Mouse (Mus musculus): ENCODE results near the gene Fras1. TPM values are rescaled to one million over a fixed set of nuclear protein-coding genes. Genes with fewer than 3 reads are reported as not detected.

The Fras1 gene
- polyA plus RNA-seq, 1 experiment = not detected

DNA sequence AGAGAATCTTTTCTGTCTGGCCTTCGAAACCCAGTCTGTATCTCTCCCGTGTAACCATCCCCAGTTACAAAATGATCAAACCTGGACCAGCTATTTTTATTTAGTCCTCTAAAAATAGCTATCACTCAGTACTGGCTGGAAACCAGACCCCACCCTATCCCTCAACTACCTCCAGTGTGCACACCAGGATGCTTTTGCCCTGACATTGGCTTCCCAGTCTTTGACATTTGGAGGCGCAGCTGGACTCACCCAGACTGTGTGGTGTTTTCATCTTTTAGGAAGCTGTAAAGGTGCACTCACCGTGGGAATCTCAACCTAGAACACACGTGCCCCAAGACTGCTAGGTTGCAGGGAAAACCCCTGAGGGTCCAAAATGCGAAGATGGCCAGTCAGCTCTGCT lies 649 bp upstream of the Fras1 start:
- Histone ChIP-seq H3K4me3 (ENCODE audit: insufficient read depth, low read length) (no peak overlapping the region), H3K4me1 (ENCODE audit: control insufficient read depth, insufficient read depth, low read length) (no peaks in the 10 kb centered on the region), H3K27ac (ENCODE audit: insufficient read depth, low read depth, low read length) (no peak overlapping the region)
- no peak for TF ChIP-seq POLR2A (IDR thresholded peaks at IDR 0.05; ENCODE audit: borderline replicate concordance, low read depth, low read length)
- no peak for TF ChIP-seq CTCF (IDR thresholded peaks at IDR 0.05; ENCODE audit: low read depth, low read length)

DNA sequence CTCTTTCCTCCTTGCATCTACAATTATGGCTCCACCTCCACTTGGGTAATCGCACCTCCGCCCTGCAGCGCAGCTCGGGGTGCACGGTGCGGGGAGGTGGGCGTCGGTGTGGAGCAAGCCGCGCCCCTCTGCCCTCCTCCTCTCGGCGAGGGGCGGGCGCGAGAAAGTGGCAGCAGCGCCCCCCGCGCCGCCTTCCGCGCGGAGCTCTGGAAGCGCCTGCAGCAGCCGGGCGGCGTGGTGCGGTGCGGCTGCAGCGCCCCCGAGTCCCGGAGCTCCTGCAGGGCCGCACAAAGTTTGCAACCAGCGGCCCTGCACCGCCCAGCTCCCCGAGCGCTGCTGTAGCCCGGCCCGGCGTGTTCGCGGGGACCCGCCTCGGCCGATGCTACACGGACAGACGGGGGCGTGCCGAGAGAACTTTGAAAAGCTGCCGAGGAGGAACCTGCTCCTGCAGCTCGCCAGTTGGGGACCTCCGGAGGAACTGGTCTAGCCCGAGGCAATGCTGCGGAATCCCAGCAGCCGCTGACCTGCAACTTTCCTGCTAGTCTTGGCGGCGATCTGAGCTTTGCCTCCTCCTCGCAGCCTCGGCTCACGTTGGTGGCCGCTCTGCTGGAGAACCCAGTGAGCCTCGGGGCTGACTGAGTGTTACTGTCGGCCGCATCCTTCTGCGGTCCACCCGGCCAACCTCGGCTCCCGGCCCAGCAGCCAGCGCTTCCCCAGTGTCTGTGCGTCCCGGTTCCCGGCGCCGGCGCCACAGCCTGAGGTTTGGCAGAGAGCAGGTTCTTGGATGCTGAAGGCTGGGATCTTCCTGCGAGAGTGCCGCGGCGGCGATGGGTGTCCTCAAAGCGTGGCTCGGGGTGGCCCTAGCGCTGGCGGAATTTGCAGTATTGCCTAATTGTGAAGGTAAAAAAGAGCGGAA lies 489 bp downstream of the Fras1 start:
- peak overlapping the region; percentile 47 for H3K4me3 ChIP-seq (ENCODE audit: insufficient read depth, low read length)
- TF ChIP-seq CTCF (IDR thresholded peaks at IDR 0.05; ENCODE audit: low read depth, low read length) (no peak), POLR2A (IDR thresholded peaks at IDR 0.05; ENCODE audit: borderline replicate concordance, low read depth, low read length) (no peak)
- no peak overlapping the region for H3K27ac ChIP-seq (ENCODE audit: insufficient read depth, low read depth, low read length)
- H3K4me1 ChIP-seq (ENCODE audit: control insufficient read depth, insufficient read depth, low read length) = no peaks in the 10 kb centered on the region

DNA sequence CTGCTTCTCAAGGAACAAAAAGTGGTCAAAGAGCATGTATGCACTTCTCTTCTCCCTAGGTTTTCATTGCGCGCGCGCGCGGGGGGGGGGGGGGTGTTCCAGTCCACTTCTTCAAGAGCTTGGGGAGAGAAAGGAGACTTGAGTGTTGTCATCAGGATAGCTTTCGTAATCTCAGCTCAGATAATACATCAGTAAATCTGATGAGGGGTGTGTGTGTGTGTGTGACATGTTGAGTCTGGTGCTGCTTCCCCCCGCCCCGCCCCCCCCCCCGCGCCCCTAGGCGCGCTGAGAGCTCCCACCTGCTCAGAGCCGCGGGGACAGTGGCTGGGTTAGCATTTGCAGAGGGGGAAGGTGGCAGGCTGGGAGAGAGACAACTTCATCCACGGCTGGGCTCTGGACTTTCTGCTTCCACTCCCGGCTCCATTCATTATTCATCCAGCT lies 1.7 kb downstream of the Fras1 start:
- H3K4me1 ChIP-seq (ENCODE audit: control insufficient read depth, insufficient read depth, low read length) = no peaks in the 10 kb centered on the region
- H3K4me3 ChIP-seq (ENCODE audit: insufficient read depth, low read length) = no peak overlapping the region; the same call in 1 of the 2 replicates
- no peak for TF ChIP-seq POLR2A (IDR thresholded peaks at IDR 0.05; ENCODE audit: borderline replicate concordance, low read depth, low read length)
- H3K27ac ChIP-seq (ENCODE audit: insufficient read depth, low read depth, low read length) = no peak overlapping the region

DNA sequence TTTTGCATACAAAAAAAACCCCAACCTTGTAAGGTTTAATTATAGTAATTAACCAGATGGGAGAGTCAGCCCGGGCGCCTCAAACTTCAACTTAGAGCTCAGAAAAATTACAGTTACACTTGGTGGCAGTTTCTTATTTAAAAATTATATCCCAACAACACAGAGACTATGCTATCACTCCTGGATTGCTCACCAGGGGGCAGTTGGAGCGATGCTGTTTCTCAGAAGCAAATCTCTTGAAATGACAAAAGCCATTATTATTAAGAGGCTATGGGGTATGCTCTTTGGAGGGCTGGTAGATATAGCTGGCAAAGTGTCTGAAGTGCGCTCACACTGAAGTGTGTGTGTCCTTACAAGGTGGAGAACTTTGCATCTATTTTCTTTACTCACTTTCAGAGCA lies 2.5 kb downstream of the Fras1 start:
- Histone ChIP-seq H3K4me1 (ENCODE audit: control insufficient read depth, insufficient read depth, low read length) (no peaks in the 10 kb centered on the region), H3K27ac (ENCODE audit: insufficient read depth, low read depth, low read length) (no peak overlapping the region), H3K4me3 (ENCODE audit: insufficient read depth, low read length) (no peak overlapping the region)
- TF ChIP-seq CTCF (IDR thresholded peaks at IDR 0.05; ENCODE audit: low read depth, low read length) (no peak), POLR2A (IDR thresholded peaks at IDR 0.05; ENCODE audit: borderline replicate concordance, low read depth, low read length) (no peak)

DNA sequence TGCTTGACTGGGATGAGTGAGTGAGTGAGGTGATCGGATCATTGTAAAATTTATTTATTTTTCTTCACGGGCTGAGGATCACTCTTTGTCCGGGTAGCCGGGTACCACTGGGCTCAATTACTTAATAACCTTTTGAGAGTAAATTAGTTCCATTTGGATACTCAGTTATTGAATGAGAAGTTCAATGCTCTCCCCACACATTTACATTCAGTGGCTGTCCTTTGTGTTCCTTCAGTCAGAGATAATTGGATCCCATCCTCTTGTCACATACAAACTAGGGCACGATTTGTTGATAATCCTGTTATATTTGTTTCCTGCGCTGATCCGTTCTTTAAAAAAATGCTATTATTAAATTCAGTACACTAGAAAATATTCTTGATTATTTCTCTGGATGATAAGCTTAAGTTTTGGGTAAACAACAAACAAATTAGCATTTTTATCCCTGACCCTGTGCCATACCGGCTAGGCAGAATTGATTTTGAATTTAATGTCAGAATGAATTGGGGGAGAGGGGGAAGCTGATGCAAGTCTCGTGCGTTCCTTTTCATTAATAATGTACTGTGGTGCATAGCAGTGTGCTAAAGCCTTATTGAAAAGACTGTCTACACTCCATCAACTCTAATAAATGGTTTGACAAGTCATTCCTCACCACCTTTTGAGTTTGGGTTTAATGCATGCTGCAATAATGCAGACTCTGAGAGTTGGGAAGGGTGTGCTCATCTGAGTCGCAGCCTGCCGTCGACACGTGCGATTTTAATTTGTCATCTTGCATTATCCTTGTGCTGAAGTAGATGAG lies 12.6 kb downstream of the Fras1 start:
- Histone ChIP-seq H3K27ac (ENCODE audit: insufficient read depth, low read depth, low read length) (no peak overlapping the region), H3K4me1 (ENCODE audit: control insufficient read depth, insufficient read depth, low read length) (no peaks in the 10 kb centered on the region), H3K4me3 (ENCODE audit: insufficient read depth, low read length) (no peak overlapping the region)
- no peak for TF ChIP-seq CTCF (IDR thresholded peaks at IDR 0.05; ENCODE audit: low read depth, low read length)
- TF ChIP-seq POLR2A (IDR thresholded peaks at IDR 0.05; ENCODE audit: borderline replicate concordance, low read depth, low read length) = no peak

DNA sequence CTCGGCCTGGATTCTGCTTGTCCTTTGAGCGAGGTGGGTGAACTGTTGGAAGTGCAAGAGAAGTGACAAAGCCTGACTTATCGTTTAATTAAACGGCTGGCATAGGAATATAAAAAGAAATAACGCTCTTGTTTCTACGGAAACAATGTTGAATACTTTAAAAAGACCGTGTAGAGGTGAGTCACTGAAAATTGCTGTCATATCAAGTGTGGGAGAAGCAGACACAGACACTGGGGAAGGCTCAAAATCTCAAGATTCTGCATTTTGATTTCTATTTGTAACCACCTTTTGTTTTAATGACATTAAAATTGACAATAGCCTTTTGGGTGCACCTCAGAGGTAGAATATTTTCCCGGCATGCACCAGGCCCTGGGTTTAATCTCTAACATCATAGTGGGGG lies 14.6 kb downstream of the Fras1 start:
- H3K4me1 ChIP-seq (ENCODE audit: control insufficient read depth, insufficient read depth, low read length) = no peaks in the 10 kb centered on the region
- no peak overlapping the region for H3K4me3 ChIP-seq (ENCODE audit: insufficient read depth, low read length)
- TF ChIP-seq POLR2A (IDR thresholded peaks at IDR 0.05; ENCODE audit: borderline replicate concordance, low read depth, low read length) (no peak), CTCF (IDR thresholded peaks at IDR 0.05; ENCODE audit: low read depth, low read length) (no peak)
- no peak overlapping the region for H3K27ac ChIP-seq (ENCODE audit: insufficient read depth, low read depth, low read length)

DNA sequence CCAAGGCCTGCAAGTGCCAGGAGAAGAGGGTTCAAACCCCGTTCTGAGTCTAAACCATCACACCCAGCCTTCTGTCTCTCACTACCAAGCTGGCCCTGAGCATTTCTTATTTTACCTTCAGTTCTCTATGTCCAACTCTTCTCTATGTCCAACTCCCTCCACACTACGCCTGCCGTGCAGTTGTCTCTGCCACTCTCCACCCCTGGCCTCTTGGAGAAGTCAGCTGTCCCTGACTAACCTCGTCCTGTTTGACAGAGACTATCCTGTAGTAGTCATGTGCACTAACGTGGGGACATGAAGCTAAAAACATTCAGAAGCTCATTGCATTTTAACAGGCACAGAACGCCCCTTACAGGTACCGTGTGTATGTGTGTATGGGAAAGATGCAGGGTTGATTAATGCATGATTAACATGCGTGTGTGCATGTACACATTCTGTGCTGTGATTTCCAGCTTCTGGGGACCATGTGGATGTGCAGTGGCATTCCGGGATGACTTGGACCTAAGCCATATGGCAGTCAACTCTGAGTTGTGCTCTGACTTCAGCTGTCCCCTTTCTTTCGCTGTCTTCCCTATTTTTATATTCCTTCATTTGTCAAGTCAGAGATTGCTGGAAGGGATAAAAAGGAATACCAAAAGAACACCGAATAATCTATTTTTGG lies 16.3 kb downstream of the Fras1 start:
- no peak overlapping the region for H3K4me3 ChIP-seq (ENCODE audit: insufficient read depth, low read length)
- H3K27ac ChIP-seq (ENCODE audit: insufficient read depth, low read depth, low read length) = no peak overlapping the region
- H3K4me1 ChIP-seq (ENCODE audit: control insufficient read depth, insufficient read depth, low read length) = no peaks in the 10 kb centered on the region
- TF ChIP-seq CTCF (IDR thresholded peaks at IDR 0.05; ENCODE audit: low read depth, low read length) (no peak), POLR2A (IDR thresholded peaks at IDR 0.05; ENCODE audit: borderline replicate concordance, low read depth, low read length) (no peak)

DNA sequence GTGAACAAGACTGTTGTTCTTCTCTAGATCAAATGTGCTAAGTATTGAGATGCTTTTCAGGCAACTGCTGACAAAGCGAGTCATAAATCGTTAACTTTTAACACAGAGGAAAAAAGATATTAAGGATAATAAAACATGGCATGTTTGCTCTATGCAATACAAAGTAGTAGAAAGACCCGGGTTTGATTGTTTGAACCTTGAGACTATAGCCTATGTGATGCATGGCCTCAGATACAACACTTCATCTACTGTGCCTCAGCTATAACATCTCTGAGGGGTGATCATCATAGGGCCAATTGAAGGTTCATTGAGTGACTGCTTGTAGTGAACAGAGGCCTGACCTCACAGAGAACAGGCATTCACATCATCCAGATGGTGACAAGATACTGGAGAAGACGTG lies 17.3 kb downstream of the Fras1 start:
- Histone ChIP-seq H3K4me1 (ENCODE audit: control insufficient read depth, insufficient read depth, low read length) (no peaks in the 10 kb centered on the region), H3K4me3 (ENCODE audit: insufficient read depth, low read length) (no peak overlapping the region), H3K27ac (ENCODE audit: insufficient read depth, low read depth, low read length) (no peak overlapping the region)
- TF ChIP-seq CTCF (IDR thresholded peaks at IDR 0.05; ENCODE audit: low read depth, low read length) (no peak), POLR2A (IDR thresholded peaks at IDR 0.05; ENCODE audit: borderline replicate concordance, low read depth, low read length) (no peak)

DNA sequence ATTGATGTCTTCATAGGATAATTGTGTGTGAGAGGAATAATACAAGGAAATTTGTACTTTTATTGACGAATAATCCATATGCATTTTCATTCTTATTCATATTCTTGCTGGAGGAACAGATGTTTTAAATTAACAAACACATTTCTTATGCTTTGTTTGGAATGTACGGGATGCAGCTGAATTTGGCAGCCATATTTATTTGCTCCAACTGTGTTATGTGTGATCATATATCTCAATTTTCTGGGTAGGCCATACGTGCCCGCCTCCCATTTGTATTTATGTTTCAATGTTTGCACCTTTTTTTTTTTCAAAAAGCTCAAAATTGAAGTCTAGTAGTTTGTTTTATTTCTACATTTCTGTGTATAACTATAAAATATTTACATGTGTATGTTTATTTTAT lies 21.2 kb downstream of the Fras1 start:
- Histone ChIP-seq H3K4me3 (ENCODE audit: insufficient read depth, low read length) (no peak overlapping the region), H3K4me1 (ENCODE audit: control insufficient read depth, insufficient read depth, low read length) (no peaks in the 10 kb centered on the region), H3K27ac (ENCODE audit: insufficient read depth, low read depth, low read length) (no peak overlapping the region)
- TF ChIP-seq POLR2A (IDR thresholded peaks at IDR 0.05; ENCODE audit: borderline replicate concordance, low read depth, low read length) (no peak), CTCF (IDR thresholded peaks at IDR 0.05; ENCODE audit: low read depth, low read length) (no peak)
